Mouse (Mus musculus): ENCODE measurements around the gene Gramd1b.

Gramd1b gene

GRCm38 (mm10) chr9:40268040-40268747 lies 263.0 kb downstream of the Gramd1b start:
- no peak for DNase-seq (ENCODE audit: low read depth)

GRCm38 (mm10) chr9:40263874-40264273 lies 267.3 kb downstream of the Gramd1b start:
- DNase-seq (ENCODE audit: low read depth) = no peak

- no peak for DNase-seq (ENCODE audit: low read depth)
Measured at GRCm38 (mm10) chr9:40252459-40252858, 278.7 kb downstream of the Gramd1b start.

- no peak for DNase-seq (ENCODE audit: low read depth)
Measured at GRCm38 (mm10) chr9:40249106-40249505, 282.1 kb downstream of the Gramd1b start.

- no peak for DNase-seq (ENCODE audit: low read depth)
Measured at GRCm38 (mm10) chr9:40246702-40247101, 284.5 kb downstream of the Gramd1b start.

GRCm38 (mm10) chr9:40245974-40246665 lies 285.1 kb downstream of the Gramd1b start:
- DNase-seq (ENCODE audit: low read depth) = no peak

- no peak for DNase-seq (ENCODE audit: low read depth)
Measured at GRCm38 (mm10) chr9:40245466-40245865, 285.7 kb downstream of the Gramd1b start.

Measured in induced T-regulatory cell, adult 2 months (primary cell).